Mouse (Mus musculus): ENCODE results near the gene Gfpt2.
A peak's percentile ranks its signal among the peaks of the same experiment; 100 is the strongest.

Gene Gfpt2

GRCm38 (mm10) chr11:49841886-49842285 is 47.9 kb downstream of the Gfpt2 start:
- no peak for DNase-seq

GRCm38 (mm10) chr11:49842718-49843117 is 48.7 kb downstream of the Gfpt2 start:
- DNase-seq = no peak

- no peak for DNase-seq
Measured at GRCm38 (mm10) chr11:49844311-49844710, 50.3 kb downstream of the Gfpt2 start.

GRCm38 (mm10) chr11:49844969-49845368 is 51.0 kb downstream of the Gfpt2 start:
- DNase-seq = peak; percentile 83

- DNase-seq = no peak
Measured at GRCm38 (mm10) chr11:49845958-49846357, 52.0 kb downstream of the Gfpt2 start.

GRCm38 (mm10) chr11:49846401-49847070 is 52.6 kb downstream of the Gfpt2 start, which contains the start of gene Mapk9:
Gene Mapk9, plus strand, starts transcription at chr11:49846751.
- DNase-seq = peak; percentile 99

GRCm38 (mm10) chr11:49847071-49847810 is 53.3 kb downstream of the Gfpt2 start:
- peak; percentile 54 for DNase-seq

GRCm38 (mm10) chr11:49847811-49848078 is 53.8 kb downstream of the Gfpt2 start:
- DNase-seq = no peak

GRCm38 (mm10) chr11:49848080-49848815 is 54.3 kb downstream of the Gfpt2 start:
- DNase-seq = peak; percentile 54

GRCm38 (mm10) chr11:49850331-49850730 is 56.4 kb downstream of the Gfpt2 start:
- no peak for DNase-seq

- no peak for DNase-seq
Measured at GRCm38 (mm10) chr11:49855144-49855543, 61.2 kb downstream of the Gfpt2 start.

- no peak for DNase-seq
Measured at GRCm38 (mm10) chr11:49861139-49861538, 67.2 kb downstream of the Gfpt2 start.

- no peak for DNase-seq
Measured at GRCm38 (mm10) chr11:49863926-49864325, 69.9 kb downstream of the Gfpt2 start.

GRCm38 (mm10) chr11:49867320-49867719 is 73.3 kb downstream of the Gfpt2 start:
- DNase-seq = no peak

- DNase-seq = peak; percentile 64
Measured at GRCm38 (mm10) chr11:49869762-49870161, 75.8 kb downstream of the Gfpt2 start.

GRCm38 (mm10) chr11:49871914-49872313 is 77.9 kb downstream of the Gfpt2 start:
- peak; percentile 67 for DNase-seq

- DNase-seq = no peak
Measured at GRCm38 (mm10) chr11:49872779-49873178, 78.8 kb downstream of the Gfpt2 start.

- peak; percentile 43 for DNase-seq
Measured at GRCm38 (mm10) chr11:49876948-49877817, 83.2 kb downstream of the Gfpt2 start.

- DNase-seq = peak; percentile 19
Measured at GRCm38 (mm10) chr11:49879950-49880642, 86.1 kb downstream of the Gfpt2 start.

GRCm38 (mm10) chr11:49883394-49883793 is 89.4 kb downstream of the Gfpt2 start:
- DNase-seq = no peak

Data from kidney, postnatal 10 days (tissue).